Mouse (Mus musculus): ENCODE data around the gene Rasl12.

DNA sequence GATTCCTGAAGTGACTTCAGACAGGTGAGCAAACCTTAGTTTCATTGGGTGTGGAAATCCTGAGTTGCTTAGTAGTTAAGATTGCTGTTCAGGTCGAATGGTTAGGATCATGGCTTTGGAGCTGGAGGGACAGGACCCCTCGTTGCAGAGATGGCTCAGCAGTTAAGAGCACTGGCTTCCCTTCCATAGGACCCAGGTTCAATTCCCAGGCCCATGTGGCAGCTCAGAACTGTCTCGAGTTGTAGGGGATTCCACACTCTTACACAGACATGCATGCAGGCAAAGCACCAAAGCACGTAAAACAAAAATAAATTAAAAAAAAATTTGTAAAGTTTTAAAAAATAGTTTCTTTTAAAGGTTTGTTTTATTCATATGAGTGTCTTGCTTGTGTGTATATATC is 36.9 kb downstream of the Rasl12 start:
- TF ChIP-seq CTCF (IDR thresholded peaks at IDR 0.05; ENCODE audit: low read depth) (no peak), EP300 (IDR thresholded peaks at IDR 0.05; ENCODE audit: low read depth) (no peak)
